Mouse (Mus musculus): ENCODE data around the gene Sesn1.

- no peak for TF ChIP-seq CTCF (IDR thresholded peaks at IDR 0.05; ENCODE audit: control insufficient read depth, insufficient read depth, insufficient read length)
- TF ChIP-seq USF1 (IDR thresholded peaks at IDR 0.05; ENCODE audit: low read depth) = no peak
- no peak for TF ChIP-seq MAX (IDR thresholded peaks at IDR 0.05)
- TF ChIP-seq MYOD1 (IDR thresholded peaks at IDR 0.05; ENCODE audit: control insufficient read depth, insufficient read length, low read depth) = no peak
- no peak for TF ChIP-seq CEBPB (IDR thresholded peaks at IDR 0.05; ENCODE audit: low read depth)
- no peak for TF ChIP-seq FOSL1 (IDR thresholded peaks at IDR 0.05; ENCODE audit: insufficient read depth, low read length, poor library complexity, severe bottlenecking)
Measured at GRCm38 (mm10) chr10:41935476-41935829, 125.7 kb downstream of the Sesn1 start.

All from C2C12 (cell line).